Mouse (Mus musculus) CH12.LX (cell line): Measurements from ENCODE around the gene Gm44502. TPM values are rescaled to one million over a fixed set of nuclear protein-coding genes. Genes with fewer than 3 reads are reported as not detected.

Source experiments
- DNase-seq: peaks from one replicate; pipeline ENCODE4 v3.0.0-alpha.2; 2013; ENCODE audit errors: extremely low read depth
- H3K27ac ChIP-seq: 2 replicates; pipeline ENCODE4 v1.5.1; 2012; ENCODE audit warnings: low read depth, mild to moderate bottlenecking, control low read depth, moderate library complexity; ENCODE audit not compliant: insufficient read depth
- H3K27me3 ChIP-seq: replicated peaks from 2 replicates; pipeline ENCODE3; 2012; ENCODE audit warnings: inconsistent platforms
- H3K36me3 ChIP-seq, 2 experiments: replicated peaks in 1 of 2; 2 replicates each; pipeline versions ENCODE3 to v1.6.1; 2012; ENCODE audit warnings: inconsistent platforms in 1 of 2, low read length in 1 of 2, mild to moderate bottlenecking in 1 of 2, mixed read lengths in 1 of 2, moderate library complexity in 1 of 2; ENCODE audit not compliant: control insufficient read depth in 1 of 2, insufficient read depth in 1 of 2
- H3K4me1 ChIP-seq, 2 experiments: 2 replicates each; pipeline ENCODE4 v1.6.1; 2012; ENCODE audit warnings: inconsistent platforms in 1 of 2, moderate library complexity in 1 of 2; ENCODE audit not compliant: insufficient read depth in 2 of 2, control insufficient read depth in 1 of 2
- H3K4me2 ChIP-seq: 2 replicates; pipeline ENCODE4 v1.6.1; 2012; ENCODE audit warnings: low read depth, mild to moderate bottlenecking, control low read depth; ENCODE audit not compliant: poor library complexity, insufficient read depth, severe bottlenecking
- H3K4me3 ChIP-seq, 3 experiments: fragments of 150-350 bp in 1 of 3; sonication (generic) in 1 of 3; replicated peaks in 1 of 3; 2 replicates each; pipeline versions ENCODE3 to v1.5.1; 2011 to 2012; ENCODE audit warnings: low read depth in 2 of 3, low read length in 2 of 3, mild to moderate bottlenecking in 2 of 3, moderate library complexity in 2 of 3, control low read depth in 1 of 3, improper control_type of control experiment in 1 of 3, inconsistent platforms in 1 of 3, mixed read lengths in 1 of 3; ENCODE audit not compliant: poor library complexity in 1 of 3
- H3K79me2 ChIP-seq: replicated peaks from 2 replicates; pipeline ENCODE4 v1.6.1; 2012; ENCODE audit warnings: mild to moderate bottlenecking, moderate library complexity; ENCODE audit not compliant: control insufficient read depth, poor library complexity, insufficient read depth, severe bottlenecking; ENCODE audit errors: extremely low read depth
- H3K9ac ChIP-seq: 2 replicates; pipeline ENCODE4 v1.6.1; 2012; ENCODE audit warnings: low read depth, mild to moderate bottlenecking, control low read depth, moderate library complexity; ENCODE audit not compliant: insufficient read depth
- H3K9me3 ChIP-seq: replicated peaks from 2 replicates; pipeline ENCODE3; 2012; ENCODE audit warnings: low read length, inconsistent platforms, mixed read lengths
- BHLHE40 ChIP-seq: IDR thresholded peaks from 2 replicates; pipeline ENCODE4 v1.6.1; 2011; ENCODE audit warnings: mild to moderate bottlenecking, low read depth, low read length, improper control_type of control experiment
- CHD2 ChIP-seq: IDR thresholded peaks from 2 replicates; pipeline ENCODE4 v1.6.1; 2011; ENCODE audit warnings: low read length, improper control_type of control experiment
- HCFC1 ChIP-seq: IDR thresholded peaks from 2 replicates; pipeline ENCODE4 v1.6.1; 2012; ENCODE audit warnings: low read depth, mild to moderate bottlenecking, inconsistent platforms, low read length, improper control_type of control experiment
- JUN ChIP-seq: IDR thresholded peaks from 2 replicates; pipeline ENCODE4 v1.6.1; 2011; ENCODE audit warnings: low read depth, mild to moderate bottlenecking, low read length, improper control_type of control experiment, moderate library complexity; ENCODE audit not compliant: insufficient read depth
- KAT2A ChIP-seq: IDR thresholded peaks from 2 replicates; pipeline ENCODE4 v1.6.1; 2012; ENCODE audit warnings: low read length, improper control_type of control experiment, inconsistent platforms; ENCODE audit not compliant: insufficient replicate concordance
- MAFK ChIP-seq: IDR thresholded peaks from 2 replicates; pipeline ENCODE4 v1.6.1; 2011; ENCODE audit warnings: low read length, improper control_type of control experiment; ENCODE audit not compliant: insufficient replicate concordance
- MAX ChIP-seq: IDR thresholded peaks from 2 replicates; pipeline ENCODE4 v1.6.1; 2011; ENCODE audit warnings: low read length, improper control_type of control experiment
- NELFE ChIP-seq: IDR thresholded peaks from 2 replicates; pipeline ENCODE4 v1.6.1; 2011; ENCODE audit warnings: low read depth, low read length, improper control_type of control experiment
- NRF1 ChIP-seq: IDR thresholded peaks from 2 replicates; pipeline ENCODE4 v1.6.1; 2014; ENCODE audit warnings: low read depth, mild to moderate bottlenecking, inconsistent platforms, low read length, improper control_type of control experiment, moderate library complexity
- POLR2AphosphoS2 ChIP-seq: IDR thresholded peaks from 2 replicates; pipeline ENCODE4 v1.6.1; 2011; ENCODE audit warnings: low read depth, low read length, improper control_type of control experiment
- TBP ChIP-seq: conservative IDR thresholded peaks from 2 replicates; pipeline ENCODE4 v1.6.1; 2011; ENCODE audit warnings: low read depth, low read length, improper control_type of control experiment
- TCF12 ChIP-seq: IDR thresholded peaks from 2 replicates; pipeline ENCODE4 v1.6.1; 2014; ENCODE audit warnings: low read depth, mild to moderate bottlenecking, inconsistent platforms, low read length, improper control_type of control experiment
- UBTF ChIP-seq: IDR thresholded peaks from 2 replicates; pipeline ENCODE4 v1.6.1; 2012; ENCODE audit warnings: low read depth, mild to moderate bottlenecking, inconsistent platforms, low read length, improper control_type of control experiment, moderate library complexity
- USF1 ChIP-seq: IDR thresholded peaks from 2 replicates; pipeline ENCODE4 v1.6.1; 2014; ENCODE audit warnings: low read depth, mild to moderate bottlenecking, inconsistent platforms, low read length, improper control_type of control experiment
- USF2 ChIP-seq: conservative IDR thresholded peaks from 2 replicates; pipeline ENCODE4 v1.6.1; 2011; ENCODE audit warnings: low read depth, low read length, improper control_type of control experiment
- ZC3H11A ChIP-seq: IDR thresholded peaks from 2 replicates; pipeline ENCODE4 v1.6.1; 2012; ENCODE audit warnings: low read depth, mild to moderate bottlenecking, inconsistent platforms, low read length, improper control_type of control experiment
- ZKSCAN1 ChIP-seq: IDR thresholded peaks from 2 replicates; pipeline ENCODE4 v1.6.1; 2012; ENCODE audit warnings: low read depth, inconsistent platforms, low read length, improper control_type of control experiment, borderline replicate concordance
- ZMIZ1 ChIP-seq: IDR thresholded peaks from 2 replicates; pipeline ENCODE4 v1.6.1; 2012; ENCODE audit warnings: low read depth, mild to moderate bottlenecking, inconsistent platforms, low read length, improper control_type of control experiment
- dilution Hi-C: fragments of 300-500 bp; cut with MboI; formaldehyde crosslinking; loops from 2 replicates; pipeline ENCODE4 v1.14.3; 2020; ENCODE audit warnings: low sequenced_read_pairs; ENCODE audit not compliant: extremely low pct_unique_long_range_greater_than_20kb, extremely low pct_ligation_motif_present
- in situ Hi-C: fragments of 300-500 bp; cut with MboI; formaldehyde crosslinking; loops from 3 replicates; pipeline ENCODE4 v1.14.3; 2019; ENCODE audit warnings: low sequenced_read_pairs, low pct_ligation_motif_present, low pct_unique_long_range_greater_than_20kb, mixed read lengths
- polyA plus RNA-seq: library from polyadenylated mRNA; unstranded; fragments of >175 nt; gene quantifications from 2 replicates; pipeline ENCODE4 v1.2.1, GENCODE M21; 2012; ENCODE audit warnings: low read depth; ENCODE audit not compliant: insufficient read length
- total RNA-seq, 2 experiments: library from RNA; depleted of rRNA; stranded (reverse); fragments of 300-350 nt in 1 of 2; fragments of >200 nt in 1 of 2; gene quantifications; 2 replicates each; pipeline ENCODE4 v1.2.3; 2012 to 2014

The Gm44502 gene
- total and polyA plus RNA-seq, 3 experiments: 0.13 to 0.15 TPM; not detected in 1

DNA sequence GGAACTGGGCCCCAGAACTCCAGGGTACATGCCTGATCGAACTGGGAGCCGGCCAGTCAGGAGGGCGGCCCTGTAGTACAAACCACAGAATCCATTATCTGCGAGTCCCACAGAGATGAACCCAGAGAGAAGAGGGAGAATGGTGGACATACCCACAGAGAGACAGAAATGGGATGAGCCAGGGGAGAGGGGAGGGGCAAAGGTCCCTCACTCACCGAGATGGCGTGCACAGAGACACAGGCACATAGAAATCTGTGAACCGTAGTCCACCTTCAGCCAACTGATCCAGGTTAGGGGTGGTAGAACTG, 45.8 kb upstream of the Gm44502 start:
- peak overlapping the region; percentile 61 to 71 (median 63) for H3K4me3 ChIP-seq
- in situ Hi-C loops (loop anchor here (5.0 kb wide), 1 partner anchor 57 kb away; no protein-coding TSS in a partner anchor), dilution Hi-C loops (no loop called here)
- H3K79me2 ChIP-seq: no peaks in the 10 kb centered on the region
- TF ChIP-seq MAFK (no peak), POLR2AphosphoS2 (no peak), ZKSCAN1 (no peak), TCF12 (no peak), USF1 (no peak), KAT2A (no peak), ZMIZ1 (no peak)
- peaks cover 1 to 29% of the 10 kb centered on the region in 2 experiments for H3K36me3 ChIP-seq
- H3K27ac ChIP-seq: no peak overlapping the region
- H3K9ac ChIP-seq: peak overlapping the region; percentile 60; the same call in 1 of the 2 replicates
- no peaks in the 10 kb centered on the region for H3K27me3 ChIP-seq
- no peak for DNase-seq
- H3K4me2 ChIP-seq: peak overlapping the region; percentile 59
- H3K9me3 ChIP-seq: no peaks in the 10 kb centered on the region
- H3K4me1 ChIP-seq: peaks cover 9 to 29% of the 10 kb centered on the region in 2 experiments

DNA sequence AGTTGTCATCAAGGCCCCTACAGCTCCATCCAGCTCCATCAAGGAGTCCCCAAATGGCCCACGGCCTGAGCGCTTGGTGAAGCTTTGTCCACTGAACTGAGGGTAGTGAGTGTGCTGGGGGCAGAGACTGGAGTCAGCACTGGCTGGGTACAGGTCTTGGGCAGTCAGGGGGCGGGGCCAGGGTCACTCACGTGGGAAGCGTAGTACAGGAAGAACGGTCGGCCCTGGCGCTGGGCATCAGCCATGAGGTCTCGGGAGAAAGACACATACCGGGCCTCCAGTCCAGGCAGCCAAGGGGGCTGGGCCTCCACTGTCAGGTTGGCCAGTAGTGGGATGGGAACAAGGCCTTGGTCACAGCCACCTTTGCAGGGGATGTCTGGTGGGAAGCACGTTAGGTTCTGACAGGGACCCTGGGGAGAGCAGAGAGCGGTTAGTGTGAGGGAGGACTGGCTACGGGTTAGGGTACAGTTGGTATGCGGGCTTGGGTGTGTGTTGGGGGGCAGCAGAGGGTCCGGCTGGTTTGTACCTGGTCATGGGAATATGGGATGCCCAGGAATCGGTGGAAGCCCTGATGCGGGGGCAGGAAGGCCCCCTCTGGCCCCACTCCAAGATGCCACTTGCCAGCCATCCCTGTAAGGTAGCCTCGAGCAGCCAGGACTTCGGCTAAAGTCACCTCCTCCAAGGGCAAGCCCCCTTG, 45.2 kb upstream of the Gm44502 start:
- dilution Hi-C loops: no loop called here
- Histone ChIP-seq H3K27ac (no peak overlapping the region), H3K9me3 (no peaks in the 10 kb centered on the region), H3K4me1 (peaks cover 8 to 29% of the 10 kb centered on the region in 2 experiments; a peak in 3 of 4 replicates), H3K4me3 (no peak overlapping the region), H3K79me2 (no peaks in the 10 kb centered on the region), H3K27me3 (no peaks in the 10 kb centered on the region), H3K4me2 (no peak overlapping the region), H3K9ac (no peak overlapping the region), H3K36me3 (peaks cover 0 to 24% of the 10 kb centered on the region in 2 experiments)
- in situ Hi-C loops: loop anchor here (5.0 kb wide), 1 partner anchor 58 kb away; no protein-coding TSS in a partner anchor
- DNase-seq: no peak
- TF ChIP-seq TBP: no peak
- no peak for TF ChIP-seq USF2
- TF ChIP-seq ZC3H11A: no peak
- no peak for TF ChIP-seq NELFE
- TF ChIP-seq BHLHE40: no peak
- TF ChIP-seq MAFK: no peak
- no peak for TF ChIP-seq JUN
- TF ChIP-seq UBTF: no peak
- TF ChIP-seq NRF1: no peak
- TF ChIP-seq MAX: no peak
- TF ChIP-seq CHD2: no peak
- TF ChIP-seq HCFC1: no peak
- TF ChIP-seq, all 38 proteins: peak for 0
